Mouse (Mus musculus) bone marrow, adult 2 months (tissue): ENCODE results near the gene Zfp74.

Experiments used
- CTCF ChIP-seq: fragments of 200-500 bp; IDR thresholded peaks from 2 replicates; pipeline ENCODE4 v1.5.1; 2011; ENCODE audit warnings: low read length, control low read depth; ENCODE audit not compliant: control insufficient read depth, insufficient read depth
- POLR2A ChIP-seq: fragments of 200-500 bp; IDR thresholded peaks from 2 replicates; pipeline ENCODE4 v1.6.1; 2011; ENCODE audit warnings: low read depth, mild to moderate bottlenecking, control low read depth, low read length, borderline replicate concordance; ENCODE audit not compliant: control insufficient read depth

DNA sequence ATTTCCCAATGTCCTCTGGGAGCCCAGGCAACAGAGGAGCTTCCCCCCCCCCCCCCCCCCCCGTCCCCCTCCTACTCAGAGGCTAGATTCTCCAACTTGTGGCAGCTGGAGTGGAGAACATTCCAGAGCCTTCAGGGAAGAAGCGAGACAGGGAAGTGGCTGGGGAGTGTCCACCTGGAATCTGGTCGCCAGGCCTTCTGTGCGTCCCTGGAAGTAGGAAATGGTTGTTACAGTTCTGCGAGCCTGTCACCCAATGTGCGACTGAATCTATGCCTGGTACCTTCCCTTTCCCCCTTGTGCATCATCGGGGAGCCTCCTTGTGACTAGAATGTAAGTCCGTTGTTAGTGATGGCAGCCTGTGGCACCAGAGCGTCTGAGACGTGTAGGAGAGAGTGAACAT lies 2.4 kb upstream of the Zfp74 start:
- no peak for TF ChIP-seq POLR2A
- TF ChIP-seq CTCF: no peak
